9 mouse cellular contexts compared by ENCODE assay signal in genomic region chr2:181314080-181314810, GRCm38 (mm10). TPM values are rescaled to one million over a fixed set of nuclear protein-coding genes. Genes with fewer than 3 reads are reported as not detected.
DNase-seq lines count a peak whose midpoint lies in the region; ATAC-seq and TF ChIP-seq lines count a peak whose summit lies in the region.
"Had no signal": no experiment of that assay in that cellular context is flagged by ENCODE, and none has a peak within 500 bp of the region (broad histone marks: within the 10 kb centered on the region; RNA-seq: fewer than 3 reads in every experiment).

Gene Stmn3 (minus strand): TSS chr2:181314500.

- no peaks in the 10 kb centered on the region for H3K36me3 ChIP-seq in intestine, embryonic 16.5 days (ENCODE audit: control insufficient read depth, insufficient read depth, low read length)
- peaks cover 3% of the 10 kb centered on the region; the same call in 1 of the 2 replicates for H3K36me3 ChIP-seq in midbrain, embryonic 14.5 days (ENCODE audit: control insufficient read depth, insufficient read depth, low read length)
- H3K36me3 ChIP-seq in testis, adult 2 months (ENCODE audit: control insufficient read depth, insufficient read depth, low read length) = no peaks in the 10 kb centered on the region

- H3K4me1 ChIP-seq in intestine, embryonic 16.5 days (ENCODE audit: control insufficient read depth, insufficient read depth, low read length) = peaks cover 5% of the 10 kb centered on the region; the same call in 1 of the 2 replicates
- H3K4me1 ChIP-seq in midbrain, embryonic 14.5 days (ENCODE audit: control insufficient read depth, insufficient read depth, low read length) = peaks cover 28% of the 10 kb centered on the region
- H3K4me1 ChIP-seq in testis, adult 2 months (ENCODE audit: control insufficient read depth, insufficient read depth, low read length) = peaks cover 11% of the 10 kb centered on the region

- peak; percentile 74 for ATAC-seq in intestine, embryonic 16.5 days
- peak; percentile 83 for ATAC-seq in midbrain, embryonic 14.5 days (ENCODE audit: low FRiP score, low TSS enrichment)

- 4% methylated on average over 23 of the region's 23 CpGs for WGBS in intestine, embryonic 16.5 days
- 2% methylated on average over 23 of the region's 23 CpGs for WGBS in midbrain, embryonic 14.5 days

- intact Hi-C loops in left cerebral cortex, postnatal 4 days (cut with DNase I) = no loop called here

- H3K4me2 ChIP-seq in intestine, embryonic 16.5 days (ENCODE audit: low read depth, low read length) = peak within 1 kb of the TSS; percentile 14; the same call in 1 of the 2 replicates
- peak within 1 kb of the TSS; percentile 76 for H3K4me2 ChIP-seq in midbrain, embryonic 14.5 days (ENCODE audit: low read length)

- TF ChIP-seq POLR2A in testis, adult 2 months (IDR thresholded peaks at IDR 0.05; ENCODE audit: control insufficient read depth, low read depth, low read length) = no peak

- no peaks in the 10 kb centered on the region for H3K9me3 ChIP-seq in intestine, embryonic 16.5 days (ENCODE audit: control insufficient read depth, low read length)
- no peaks in the 10 kb centered on the region for H3K9me3 ChIP-seq in midbrain, embryonic 14.5 days (ENCODE audit: control insufficient read depth, low read length)

- peak within 1 kb of the TSS; percentile 21 for H3K4me3 ChIP-seq in intestine, embryonic 16.5 days (ENCODE audit: low read length)
- H3K4me3 ChIP-seq in midbrain, embryonic 14.5 days (replicated peaks; ENCODE audit: low read depth, low read length) = peak within 1 kb of the TSS; percentile 83
- peak within 1 kb of the TSS; percentile 28 for H3K4me3 ChIP-seq in testis, adult 2 months (ENCODE audit: control insufficient read depth, low read depth, low read length)

- TF ChIP-seq CTCF in testis, adult 2 months (IDR thresholded peaks at IDR 0.05; ENCODE audit: control insufficient read depth, insufficient read depth, insufficient replicate concordance, low read depth, low read length) = no peak

- H3K27ac ChIP-seq in intestine, embryonic 16.5 days (ENCODE audit: low read length) = no peak within 1 kb of the TSS
- peak within 1 kb of the TSS; percentile 95 for H3K27ac ChIP-seq in midbrain, embryonic 14.5 days (replicated peaks; ENCODE audit: low read depth, low read length)
- H3K27ac ChIP-seq in testis, adult 2 months (ENCODE audit: control insufficient read depth, insufficient read depth, low read depth, low read length) = no peak within 1 kb of the TSS

- H3K27me3 ChIP-seq in intestine, embryonic 16.5 days (replicated peaks; ENCODE audit: control insufficient read depth, insufficient read depth, low read length) = peaks cover 31% of the 10 kb centered on the region
- H3K27me3 ChIP-seq in midbrain, embryonic 14.5 days (ENCODE audit: control insufficient read depth, insufficient read depth, low read length) = no peaks in the 10 kb centered on the region
- H3K27me3 ChIP-seq in testis, adult 2 months (ENCODE audit: control insufficient read depth, insufficient read depth, low read length) = no peaks in the 10 kb centered on the region

- DNase-seq in ovary, postnatal 10 days (ENCODE audit: low spot score) = peak; percentile 29
- DNase-seq in ovary, adult 18-20 months (ENCODE audit: low spot score) = no peak
- DNase-seq in cerebellum, postnatal 36 days = peak; percentile 81 to 87
- DNase-seq in frontal cortex, postnatal 36 days (ENCODE audit: low spot score in 2 of 2) = peak; percentile 70 to 82
- peak; percentile 87 for DNase-seq in left cerebral cortex, postnatal 4 days
- peak; percentile 89 for DNase-seq in midbrain, embryonic 14.5 days

- 0 out of 2 replicates have a peak within 1 kb of the TSS, but pooled peaks have one; percentile 1 for H3K9ac ChIP-seq in intestine, embryonic 16.5 days (ENCODE audit: low read depth, low read length)
- H3K9ac ChIP-seq in midbrain, embryonic 14.5 days (replicated peaks; ENCODE audit: low read length) = peak within 1 kb of the TSS; percentile 96

RNA-seq across cellular contexts. Expression of gene Stmn3, which starts in this region (rescaled TPM):
- 36.3 and 40.2 TPM in 2 replicates for polyA plus RNA-seq in intestine, embryonic 16.5 days (2015; fragmentation: Nextera tagmentation; extraction: Ambion mirVana)
- 100 to 1,000 TPM; 885 to 936 TPM for total RNA-seq in left cerebral cortex, postnatal 4 days (2021)
- 1,182 and 1,543 TPM in 2 replicates for polyA plus RNA-seq in midbrain, embryonic 14.5 days (2014; fragmentation: Nextera tagmentation; extraction: Ambion mirVana)
- not detected in 2 replicates for polyA plus RNA-seq in testis, adult 2 months (2012; rRNA removed)
- total RNA-seq: MEL had no signal

Comparison
In these comparisons a context has a peak if more than half of its experiments do, and no peak if none do; other contexts are left out.
1. RNA of gene Stmn3 (polyA plus RNA-seq): 1,182 to 1,543 TPM in midbrain, embryonic 14.5 days and 36.3 to 40.2 TPM in intestine, embryonic 16.5 days; not detected in testis, adult 2 months; every median in the first group is over 10 times any median in the second.
2. RNA of gene Stmn3 (polyA plus RNA-seq): 1,182 to 1,543 TPM in midbrain, embryonic 14.5 days; 36.3 to 40.2 TPM in intestine, embryonic 16.5 days; every median in the first group is over 10 times any median in the second.
3. H3K4me3 ChIP-seq: peak in every context shown above with its lines; median percentile 83 in midbrain, embryonic 14.5 days; 28 in testis, adult 2 months; 21 in intestine, embryonic 16.5 days.